Mouse (Mus musculus) midbrain, embryonic 14.5 days (tissue): ENCODE measurements at regions not wholly inside any gene's neighbourhood (a gene's known extent, or its start where the extent isn't known, plus 50 kb on each side); places are given as distances from the start of the nearest gene placed in this dataset.

Experiments
- ATAC-seq: fragments of 200-750 bp; cut with Nextera tagmentation; 2 replicates; pipeline ENCODE4 v1.8.0; 2017; ENCODE audit warnings: moderate number of reproducible peaks, moderate library complexity; ENCODE audit not compliant: low FRiP score, low TSS enrichment
- DNase-seq: peaks from one replicate; pipeline ENCODE4 v3.0.0-alpha.2; 2015
- H3K27ac ChIP-seq: fragments of 300-500 bp; sonication (generic); replicated peaks from 2 replicates; pipeline ENCODE4 v1.5.1; 2014; ENCODE audit warnings: mild to moderate bottlenecking, low read depth, low read length, moderate library complexity
- H3K27me3 ChIP-seq: fragments of 300-500 bp; sonication (generic); 2 replicates; pipeline ENCODE4 v1.6.1; 2014; ENCODE audit warnings: low read length, control low read depth, mixed read lengths; ENCODE audit not compliant: control insufficient read depth, insufficient read depth
- H3K36me3 ChIP-seq: fragments of 300-500 bp; sonication (generic); 2 replicates; pipeline ENCODE4 v1.6.1; 2014; ENCODE audit warnings: low read length, control low read depth; ENCODE audit not compliant: control insufficient read depth, insufficient read depth
- H3K4me1 ChIP-seq: fragments of 300-500 bp; sonication (generic); 2 replicates; pipeline ENCODE4 v1.6.1; 2014; ENCODE audit warnings: mild to moderate bottlenecking, antibody characterized with exemption, low read length, control low read depth; ENCODE audit not compliant: control insufficient read depth, insufficient read depth
- H3K4me2 ChIP-seq: fragments of 300-500 bp; sonication (generic); 2 replicates; pipeline ENCODE4 v1.6.1; 2014; ENCODE audit warnings: mild to moderate bottlenecking, low read length, moderate library complexity
- H3K4me3 ChIP-seq: fragments of 300-500 bp; sonication (generic); replicated peaks from 2 replicates; pipeline ENCODE4 v1.5.1; 2014; ENCODE audit warnings: low read depth, low read length
- H3K9ac ChIP-seq: fragments of 300-500 bp; sonication (generic); replicated peaks from 2 replicates; pipeline ENCODE4 v1.6.1; 2014; ENCODE audit warnings: mild to moderate bottlenecking, low read length, moderate library complexity
- H3K9me3 ChIP-seq: fragments of 300-500 bp; sonication (generic); 2 replicates; pipeline ENCODE4 v1.6.1; 2016; ENCODE audit warnings: low read length, control low read depth, mixed read lengths; ENCODE audit not compliant: control insufficient read depth
- WGBS: fragments of 180-500 bp; shearing (Covaris S2); extraction: QIAGEN DNeasy Blood & Tissue Kit; methylation state at CpG from one replicate; pipeline ENCODE4 v1.1.7; 2014; 5-methylcytosine and 5-hydroxymethylcytosine counted together

- Histone ChIP-seq H3K27me3 (no peaks in the 10 kb centered on the region), H3K9me3 (no peaks in the 10 kb centered on the region), H3K4me1 (peaks cover 3% of the 10 kb centered on the region; the same call in 1 of the 2 replicates), H3K4me2 (no peak overlapping the region), H3K27ac (no peak overlapping the region), H3K4me3 (no peak overlapping the region), H3K9ac (no peak overlapping the region), H3K36me3 (no peaks in the 10 kb centered on the region)
- DNase-seq, result no peak
- ATAC-seq, result peak; percentile 48; the same call in 1 of the 2 replicates
- WGBS, result 60% methylated on average over 7 of the region's 7 CpGs
Observed at GRCm38 (mm10) chrX:99225111-99225752, 89.3 kb downstream of the Efnb1 start.

- WGBS, result 83% methylated on average over 5 of the region's 5 CpGs
- Histone ChIP-seq H3K9ac (no peak overlapping the region), H3K4me3 (no peak overlapping the region), H3K4me2 (no peak overlapping the region), H3K4me1 (peaks cover 4% of the 10 kb centered on the region; the same call in 1 of the 2 replicates), H3K9me3 (no peaks in the 10 kb centered on the region), H3K36me3 (no peaks in the 10 kb centered on the region), H3K27me3 (no peaks in the 10 kb centered on the region; the same call in 1 of the 2 replicates), H3K27ac (no peak overlapping the region)
- ATAC-seq (no peak), DNase-seq (no peak)
Observed at GRCm38 (mm10) chrX:99222017-99222416, 86.1 kb downstream of the Efnb1 start.

- Histone ChIP-seq H3K4me3 (no peak overlapping the region), H3K4me2 (no peak overlapping the region), H3K36me3 (no peaks in the 10 kb centered on the region), H3K9me3 (no peaks in the 10 kb centered on the region), H3K4me1 (peaks cover 4% of the 10 kb centered on the region; the same call in 1 of the 2 replicates), H3K27me3 (no peaks in the 10 kb centered on the region; the same call in 1 of the 2 replicates), H3K27ac (no peak overlapping the region), H3K9ac (no peak overlapping the region)
- DNase-seq (no peak), ATAC-seq (no peak)
- WGBS, result 35% methylated on average over 8 of the region's 8 CpGs
Observed at GRCm38 (mm10) chrX:99220674-99221455, 84.9 kb downstream of the Efnb1 start.

- no peak overlapping the region for H3K27ac ChIP-seq
- no peak for DNase-seq
- H3K9me3 ChIP-seq, result no peaks in the 10 kb centered on the region
- no peaks in the 10 kb centered on the region for H3K36me3 ChIP-seq
- no peaks in the 10 kb centered on the region; the same call in 1 of the 2 replicates for H3K27me3 ChIP-seq
- 55% methylated on average over 7 of the region's 7 CpGs for WGBS
- no peak for ATAC-seq
- H3K4me1 ChIP-seq, result peaks cover 4% of the 10 kb centered on the region; the same call in 1 of the 2 replicates
- H3K4me2 ChIP-seq, result no peak overlapping the region
- no peak overlapping the region for H3K4me3 ChIP-seq
- H3K9ac ChIP-seq, result no peak overlapping the region
Observed at GRCm38 (mm10) chrX:99218213-99218612, 82.3 kb downstream of the Efnb1 start.

GRCm38 (mm10) chrX:99216633-99217459, 80.9 kb downstream of the Efnb1 start:
- no peaks in the 10 kb centered on the region for H3K9me3 ChIP-seq
- H3K36me3 ChIP-seq, result no peaks in the 10 kb centered on the region
- peak overlapping the region; percentile 47; the same call in 1 of the 2 replicates for H3K9ac ChIP-seq
- H3K27ac ChIP-seq, result 0 out of 2 replicates have a peak overlapping the region, but pooled peaks have one; percentile 26
- H3K4me1 ChIP-seq, result peaks cover 4% of the 10 kb centered on the region; the same call in 1 of the 2 replicates
- H3K4me3 ChIP-seq, result peak overlapping the region; percentile 27
- 19% methylated on average over 60 of the region's 60 CpGs for WGBS
- DNase-seq (peak; percentile 68), ATAC-seq (peak; percentile 67; the same call in 1 of the 2 replicates)
- H3K27me3 ChIP-seq, result no peaks in the 10 kb centered on the region; the same call in 1 of the 2 replicates
- H3K4me2 ChIP-seq, result peak overlapping the region; percentile 58

- no peaks in the 10 kb centered on the region for H3K36me3 ChIP-seq
- DNase-seq (no peak), ATAC-seq (no peak)
- H3K4me2 ChIP-seq, result peak overlapping the region; percentile 58
- H3K9ac ChIP-seq, result no peak overlapping the region; the same call in 1 of the 2 replicates
- no peak overlapping the region for H3K4me3 ChIP-seq
- no peaks in the 10 kb centered on the region for H3K9me3 ChIP-seq
- no peak overlapping the region for H3K27ac ChIP-seq
- no peaks in the 10 kb centered on the region; the same call in 1 of the 2 replicates for H3K27me3 ChIP-seq
- peaks cover 4% of the 10 kb centered on the region; the same call in 1 of the 2 replicates for H3K4me1 ChIP-seq
- WGBS, result 62% methylated on average over 5 of the region's 5 CpGs
Observed at GRCm38 (mm10) chrX:99215931-99216330, 80.0 kb downstream of the Efnb1 start.

- H3K36me3 ChIP-seq, result no peaks in the 10 kb centered on the region
- 50% methylated on average over 7 of the region's 7 CpGs for WGBS
- DNase-seq (no peak), ATAC-seq (no peak)
- no peak overlapping the region for H3K4me2 ChIP-seq
- no peaks in the 10 kb centered on the region for H3K4me1 ChIP-seq
- H3K27me3 ChIP-seq, result no peaks in the 10 kb centered on the region; the same call in 1 of the 2 replicates
- no peak overlapping the region for H3K27ac ChIP-seq
- no peak overlapping the region for H3K9ac ChIP-seq
- no peak overlapping the region for H3K4me3 ChIP-seq
- no peaks in the 10 kb centered on the region for H3K9me3 ChIP-seq
Observed at GRCm38 (mm10) chrX:99215111-99215510, 79.2 kb downstream of the Efnb1 start.

GRCm38 (mm10) chrX:99213565-99214153, 77.7 kb downstream of the Efnb1 start:
- ATAC-seq, result peak; percentile 25; the same call in 1 of the 2 replicates
- H3K4me3 ChIP-seq, result no peak overlapping the region
- no peaks in the 10 kb centered on the region for H3K4me1 ChIP-seq
- no peaks in the 10 kb centered on the region; the same call in 1 of the 2 replicates for H3K27me3 ChIP-seq
- no peaks in the 10 kb centered on the region for H3K36me3 ChIP-seq
- 40% methylated on average over 6 of the region's 6 CpGs for WGBS
- no peak overlapping the region for H3K9ac ChIP-seq
- H3K4me2 ChIP-seq, result no peak overlapping the region
- no peaks in the 10 kb centered on the region for H3K9me3 ChIP-seq
- no peak overlapping the region for H3K27ac ChIP-seq
- DNase-seq, result peak; percentile 68
